13 mouse cellular contexts compared by ENCODE assay signal in the genomic region with DNA sequence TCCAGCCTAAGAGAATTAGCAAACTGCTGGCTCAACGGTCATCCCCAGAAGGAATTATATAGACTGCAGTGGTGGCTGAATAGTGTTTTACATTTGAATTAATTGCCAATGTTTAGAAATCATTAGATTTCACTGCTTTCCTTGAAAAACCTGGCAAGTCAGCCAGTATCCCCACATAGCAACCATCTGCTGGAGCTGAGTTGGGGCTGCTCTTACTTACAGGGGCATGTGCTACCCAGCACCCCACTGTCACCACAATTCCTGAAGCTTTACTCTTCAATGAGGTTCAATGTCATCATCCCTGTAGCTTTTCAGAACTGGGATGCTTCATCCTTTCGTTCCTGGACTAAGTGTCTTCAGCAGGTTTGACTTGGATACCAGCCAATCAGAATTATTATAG.
DNase-seq lines count a peak whose midpoint lies in the region.
"Had no signal": no experiment of that assay in that cellular context is flagged by ENCODE, and none has a peak within 500 bp of the region (broad histone marks: within the 10 kb centered on the region; RNA-seq: fewer than 3 reads in every experiment).

No protein-coding gene starts in this region.

- intact Hi-C loops in left cerebral cortex, postnatal 4 days (cut with DNase I): no loop called here

- peak; percentile 54 to 72 for DNase-seq in cerebellum, postnatal 10 days
- DNase-seq in cerebellum, adult 9-10 months: no peak
- peak; percentile 36 to 56 for DNase-seq in cerebellum, postnatal 25 days
- no peak for DNase-seq in cerebellum, adult 8-10 months
- DNase-seq in layer of hippocampus, adult 9-11 months: peak; percentile 4
- no peak for DNase-seq in layer of hippocampus, postnatal 25 days (ENCODE audit: extremely low spot score in 1 of 2, low spot score in 1 of 2)
- DNase-seq in left cerebral cortex, postnatal 4 days: peak; percentile 4
- no peak for DNase-seq in left cerebral cortex, adult 9 months (ENCODE audit: low spot score in 2 of 2)
- DNase-seq: adrenal gland, adult 2 months; adrenal gland, postnatal 10 days; adrenal gland, postnatal 25 days; cerebellum, adult 11-12 months; embryo, embryonic 11 days had no signal

Comparison
In these comparisons a context has a peak if more than half of its experiments do, and no peak if none do; other contexts are left out.
1. DNase-seq: peak in cerebellum, postnatal 10 days (2 of 2), cerebellum, postnatal 25 days (2 of 2), layer of hippocampus, adult 9-11 months (single experiment) and left cerebral cortex, postnatal 4 days (single experiment); none in cerebellum, adult 9-10 months (single experiment), cerebellum, adult 8-10 months (single experiment), layer of hippocampus, postnatal 25 days (0 of 2) and left cerebral cortex, adult 9 months (0 of 2).